Mouse (Mus musculus) thymus, postnatal 4 days (tissue): Measurements from ENCODE around the gene Gm11042.

Source experiments
- DNase-seq: peaks from one replicate; pipeline ENCODE4 v3.0.0; 2021

Gene Gm11042

DNA sequence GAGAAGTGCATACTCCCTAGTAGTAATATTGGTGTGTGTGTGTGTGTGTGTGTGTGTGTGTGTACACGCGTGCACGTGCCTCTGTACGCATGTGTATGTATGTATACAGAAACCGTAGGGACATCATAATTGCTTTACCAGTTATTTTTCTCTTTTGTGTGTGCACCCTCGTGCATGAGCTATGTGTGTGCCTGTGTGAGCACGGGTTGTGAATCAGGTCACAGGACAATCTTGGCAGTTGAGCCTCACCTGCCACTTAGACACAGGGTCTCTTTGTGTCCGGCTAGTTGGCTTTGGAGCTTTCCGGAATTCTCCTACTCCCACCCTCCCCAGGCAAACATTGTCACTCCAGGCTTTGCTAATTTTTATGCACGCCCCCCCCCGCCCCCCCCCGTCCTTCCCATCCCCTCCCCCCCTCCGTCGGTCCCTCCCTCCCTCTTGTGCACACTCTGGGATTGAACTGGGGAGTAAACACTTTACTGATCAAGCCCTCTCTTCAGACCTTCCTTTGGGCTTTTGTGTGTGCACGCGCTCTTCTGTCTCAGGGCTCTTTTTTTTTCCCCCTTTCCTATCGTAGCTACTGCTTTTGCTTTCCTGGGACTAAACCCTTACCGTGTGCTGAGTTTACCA lies at the start of gene Gm11042:
Gene Gm11042, minus strand, starts transcription at position 51 of the 630 bp plus-strand sequence.
- peak; percentile 10 for DNase-seq

DNA sequence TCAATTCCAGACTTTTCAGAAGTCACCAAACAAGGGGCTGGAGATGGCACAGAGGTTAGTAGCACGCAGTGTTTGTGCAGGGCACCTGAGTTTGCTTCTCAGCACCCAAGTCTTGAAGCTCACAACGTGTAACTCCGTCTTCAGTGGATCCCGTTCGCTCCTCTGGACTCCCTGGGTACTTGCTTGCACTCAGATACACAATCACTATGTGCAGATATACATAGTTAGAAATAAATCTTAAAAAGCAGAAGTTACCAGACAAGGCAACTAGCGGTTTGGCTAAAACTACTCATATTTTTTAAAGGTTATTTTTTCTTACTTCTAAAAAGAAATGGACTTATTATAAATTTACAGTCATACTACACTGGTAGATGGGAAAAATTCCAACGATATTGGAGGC lies 48.3 kb upstream of the Gm11042 start:
- DNase-seq = no peak

DNA sequence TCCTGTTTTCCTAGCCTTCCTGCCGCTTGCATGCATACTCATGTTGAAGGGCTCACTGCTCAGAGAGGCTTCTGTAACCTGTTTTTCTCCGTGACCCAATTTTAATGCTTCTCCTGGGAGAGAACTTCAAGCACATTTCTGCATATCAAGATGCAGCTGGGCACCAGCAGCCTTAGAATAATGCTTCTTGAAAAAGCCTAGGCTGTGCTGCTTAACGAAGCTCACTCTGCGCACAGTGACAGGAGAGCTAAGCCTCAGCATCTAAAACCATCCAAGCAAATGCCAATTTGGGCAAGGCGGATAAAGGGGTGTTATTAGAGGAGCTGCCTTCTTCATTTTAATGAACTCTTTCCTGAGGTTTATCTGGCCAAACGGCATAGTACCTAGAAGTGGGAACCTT lies 46.9 kb upstream of the Gm11042 start:
- no peak for DNase-seq

DNA sequence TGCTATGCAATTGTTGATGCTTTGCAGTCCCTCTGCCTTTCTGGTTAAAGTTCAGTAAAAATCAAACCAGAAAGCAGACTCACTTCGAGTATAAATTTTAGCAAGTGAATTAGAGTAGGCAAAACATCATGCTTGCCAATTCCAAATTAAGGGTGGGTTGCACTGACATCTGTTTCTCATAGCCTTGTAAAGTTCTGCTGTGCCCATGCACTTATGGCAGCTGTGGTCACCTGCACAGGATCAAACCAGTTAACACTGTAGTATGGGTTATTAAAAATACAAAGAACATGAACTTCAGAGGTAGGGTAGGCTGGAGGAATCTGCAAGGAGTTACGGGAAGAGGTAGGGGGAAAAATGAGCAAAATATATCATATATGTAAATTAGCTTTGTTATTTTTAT lies 46.3 kb upstream of the Gm11042 start:
- no peak for DNase-seq

DNA sequence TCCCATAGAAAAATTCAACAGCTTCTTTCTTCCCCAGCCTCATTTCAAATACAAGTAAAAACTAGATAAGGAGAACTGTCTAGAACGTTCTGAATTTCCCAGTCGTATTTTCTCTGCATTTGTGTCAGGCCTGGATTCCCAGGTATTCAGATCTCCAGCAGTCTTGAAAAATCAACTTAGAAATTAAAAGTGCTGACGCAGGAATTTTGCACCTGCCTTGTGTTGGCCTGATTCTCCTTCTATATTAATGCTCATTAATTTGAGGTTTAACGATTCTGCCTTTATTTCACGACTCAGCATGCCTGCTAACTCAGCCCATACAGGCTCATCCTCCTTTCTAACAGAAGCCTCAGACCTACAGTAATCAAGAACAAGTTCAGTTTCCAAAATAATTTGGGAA lies 43.6 kb upstream of the Gm11042 start:
- DNase-seq = no peak

DNA sequence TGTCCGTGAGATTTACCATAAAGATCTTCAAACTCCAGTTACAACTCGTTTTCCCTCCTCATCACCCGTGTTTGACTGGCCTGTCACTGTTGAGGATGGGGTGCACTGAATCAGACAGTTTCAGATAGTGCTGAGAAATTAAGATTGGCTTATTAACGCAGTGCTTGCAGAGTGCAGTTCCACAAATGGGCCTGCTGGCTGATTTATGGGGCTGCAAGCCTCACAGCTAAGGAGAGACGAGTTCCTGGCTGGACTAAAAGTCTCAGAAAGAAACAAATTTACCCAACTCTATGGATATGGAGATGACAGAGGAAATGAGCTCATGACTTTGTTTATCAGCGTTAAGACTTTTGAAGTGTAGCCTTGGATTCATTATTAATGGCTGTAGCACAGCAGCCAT lies 41.6 kb upstream of the Gm11042 start:
- no peak for DNase-seq

DNA sequence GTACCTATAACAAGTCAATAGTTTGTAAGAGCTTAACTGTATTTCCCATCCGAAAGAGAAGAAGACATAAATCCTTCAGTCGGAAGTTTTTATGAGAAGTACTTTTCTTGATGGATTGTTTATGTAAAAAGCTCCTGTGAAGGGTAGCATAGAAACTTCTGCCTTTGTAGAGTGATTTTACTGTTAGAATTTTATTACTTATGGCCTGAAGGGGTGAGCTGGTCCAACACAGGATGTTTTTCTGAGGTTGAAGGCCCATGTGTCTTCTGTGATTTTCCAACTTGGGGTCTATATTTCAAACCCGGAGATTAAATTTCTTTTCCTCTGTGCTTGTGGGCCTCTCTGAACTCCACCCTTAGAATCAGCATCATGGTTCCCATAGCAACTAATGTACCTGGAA lies 26.5 kb upstream of the Gm11042 start:
- no peak for DNase-seq

DNA sequence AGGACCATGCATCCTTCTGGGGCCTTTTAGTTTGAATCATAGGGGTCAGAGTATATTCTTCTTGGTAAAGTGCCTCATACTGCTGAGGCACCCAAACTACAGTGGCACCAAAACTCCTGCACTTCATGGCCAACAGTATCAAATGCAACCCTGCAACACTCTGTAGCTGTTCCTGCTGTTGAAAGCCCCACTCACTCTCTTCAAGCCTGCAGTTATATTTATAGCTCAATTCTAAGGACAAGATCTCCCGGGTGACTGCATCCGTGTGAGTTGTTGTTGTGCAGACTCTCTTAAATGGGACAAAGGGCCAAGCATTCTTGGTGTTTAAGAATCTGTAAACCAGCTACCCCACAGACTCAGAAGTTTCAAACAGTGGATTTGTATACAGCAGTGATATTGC lies 23.9 kb upstream of the Gm11042 start:
- DNase-seq = no peak

DNA sequence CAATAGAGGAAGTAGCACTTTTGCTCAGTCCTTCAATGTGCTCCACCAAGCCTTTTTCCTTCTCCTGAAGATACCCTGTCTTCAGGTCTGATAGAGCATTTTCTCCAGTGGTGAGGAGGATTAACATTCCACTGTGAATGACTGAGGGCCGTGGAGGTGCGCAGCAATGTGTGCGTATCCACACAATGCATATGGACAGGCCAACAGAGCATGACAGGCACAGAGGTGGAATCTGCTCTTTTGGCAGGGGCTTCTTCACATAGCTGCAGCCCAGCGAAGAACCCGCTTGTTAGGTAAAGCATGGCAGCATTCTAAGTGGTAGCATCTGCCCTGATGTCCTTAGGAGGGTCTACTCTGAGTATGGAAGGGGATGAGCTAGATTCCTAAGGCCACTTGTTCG lies 17.5 kb upstream of the Gm11042 start:
- DNase-seq = no peak

DNA sequence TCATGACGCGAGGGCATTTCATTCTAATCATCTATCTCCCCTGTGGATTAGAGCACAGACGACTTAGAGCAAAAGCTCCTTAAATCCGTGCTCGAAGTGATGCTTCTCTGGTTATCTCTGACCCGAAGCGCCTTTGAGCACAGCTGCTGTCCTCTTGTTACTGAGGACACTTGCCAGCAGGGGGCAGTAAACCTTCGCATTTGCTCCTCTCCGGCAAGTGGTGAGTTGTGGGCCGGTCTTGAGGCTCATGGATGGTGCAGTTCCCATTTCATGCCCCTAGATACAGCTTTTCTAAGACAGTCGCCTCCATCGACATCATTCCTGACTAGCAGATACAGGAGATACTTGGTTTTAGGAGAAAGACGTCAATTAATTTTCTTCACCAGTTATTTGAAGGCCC lies 16.8 kb upstream of the Gm11042 start:
- peak; percentile 86 for DNase-seq

DNA sequence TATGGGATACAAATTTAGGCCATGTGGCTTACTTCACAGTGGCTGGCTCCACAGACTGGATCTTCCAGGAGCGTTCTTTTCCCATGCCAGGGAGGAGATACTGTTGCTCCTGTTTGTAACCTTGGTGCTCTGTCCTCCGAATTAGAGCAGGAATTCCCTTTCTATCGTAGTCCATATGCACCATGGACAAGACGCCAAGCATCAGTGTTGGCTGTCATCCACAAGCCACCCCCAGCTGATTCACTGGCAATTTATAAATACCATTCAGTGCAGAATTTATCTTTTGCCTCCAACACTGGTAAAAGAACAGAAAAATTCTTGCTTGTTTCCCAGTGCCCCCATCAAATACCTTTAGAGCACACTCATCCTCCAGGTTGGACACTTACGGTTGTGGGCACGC lies 13.6 kb upstream of the Gm11042 start:
- no peak for DNase-seq

DNA sequence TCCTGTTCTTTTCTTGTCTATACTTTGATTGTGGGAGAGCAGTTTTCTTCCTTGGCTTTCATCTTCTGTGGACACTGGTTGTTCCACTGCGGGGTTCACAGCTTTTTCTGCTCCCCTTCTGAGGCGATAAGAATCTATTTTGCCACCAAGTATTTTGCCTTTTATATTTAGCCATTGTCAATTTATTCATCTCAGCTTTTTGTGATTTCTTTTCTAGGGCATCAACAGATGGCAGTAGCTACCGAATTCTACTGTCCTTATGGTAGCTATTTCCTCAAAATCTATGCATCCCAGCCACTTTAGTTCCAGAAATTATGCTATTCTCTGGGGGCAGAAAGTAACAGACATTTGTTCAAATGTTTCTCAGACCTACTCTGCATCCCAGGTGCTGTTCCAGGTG lies 10.4 kb upstream of the Gm11042 start:
- DNase-seq = no peak

DNA sequence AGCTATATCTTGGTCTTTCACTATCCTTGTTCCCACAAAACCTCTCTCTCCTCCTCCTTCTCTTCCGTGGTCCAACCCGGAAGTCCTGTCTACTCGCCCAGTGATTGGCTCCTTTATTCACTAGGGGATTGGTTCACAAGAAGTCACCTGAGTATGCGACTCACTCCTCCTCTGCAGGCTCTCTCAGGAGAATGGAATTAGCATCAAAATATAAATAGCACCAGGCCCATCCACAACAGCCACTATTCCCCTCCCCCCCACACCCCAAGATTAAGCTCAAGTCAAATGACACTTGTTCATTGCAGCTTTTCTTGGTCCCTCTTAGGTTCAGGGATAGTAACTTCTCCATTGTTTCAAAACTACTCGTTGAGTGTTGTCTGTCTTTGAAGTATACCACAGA lies 5.8 kb upstream of the Gm11042 start:
- DNase-seq = no peak

DNA sequence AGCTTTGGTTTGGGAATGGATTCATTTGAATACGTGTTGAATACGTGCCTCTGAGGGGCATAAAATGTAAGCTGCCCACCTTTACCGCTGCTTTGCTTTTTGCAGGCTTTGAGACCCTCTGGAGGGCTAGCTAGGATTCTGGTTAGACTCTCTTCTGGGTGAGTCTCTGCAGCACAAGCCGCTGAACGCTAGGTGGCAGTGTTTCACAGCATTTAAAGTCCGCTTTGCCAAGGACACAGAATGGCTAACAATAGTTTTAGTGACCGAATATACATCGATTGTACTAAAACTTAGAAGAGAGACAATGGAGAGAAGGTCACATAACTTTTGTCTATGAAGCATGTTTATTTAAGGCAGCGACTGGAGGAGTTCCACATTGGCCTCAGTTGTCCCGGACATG lies 4.1 kb upstream of the Gm11042 start:
- peak; percentile 78 for DNase-seq

DNA sequence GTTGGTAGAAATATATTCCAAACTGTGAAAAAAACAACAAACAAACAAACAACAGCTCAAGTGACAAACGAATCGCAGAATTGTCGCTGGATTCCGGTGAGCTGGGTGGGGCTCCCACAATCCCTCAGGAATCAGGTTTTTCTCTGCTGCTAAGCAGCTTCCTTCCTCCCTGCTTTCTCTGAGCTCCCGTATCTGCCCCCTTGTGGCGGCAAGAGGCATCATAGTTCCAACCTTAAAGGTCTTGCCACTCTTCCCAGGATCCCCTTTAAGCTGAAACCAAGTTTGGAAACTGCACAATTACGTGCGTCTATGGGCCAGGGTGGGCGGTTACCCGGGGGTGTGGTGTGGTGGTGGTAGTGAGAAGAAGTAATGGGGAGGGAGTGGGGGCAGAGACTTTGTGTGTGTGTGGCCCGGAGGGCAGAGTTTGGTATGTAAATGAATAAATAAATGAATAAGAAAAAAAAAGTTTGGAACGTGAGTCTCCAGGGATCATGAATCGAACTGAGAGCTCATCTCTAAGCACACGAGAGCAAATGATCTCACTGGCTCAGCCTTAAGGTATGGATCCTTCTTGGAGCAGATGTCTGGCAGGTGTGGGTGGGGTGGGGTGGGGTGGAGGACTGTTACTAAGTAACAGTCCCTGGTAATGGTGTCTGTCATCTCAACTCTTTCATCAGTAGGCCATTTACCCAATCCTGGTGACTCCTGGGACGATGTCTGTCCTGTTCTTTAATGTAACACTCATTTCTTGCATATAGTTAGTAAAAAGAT lies 980 bp upstream of the Gm11042 start:
- peak; percentile 73 for DNase-seq

DNA sequence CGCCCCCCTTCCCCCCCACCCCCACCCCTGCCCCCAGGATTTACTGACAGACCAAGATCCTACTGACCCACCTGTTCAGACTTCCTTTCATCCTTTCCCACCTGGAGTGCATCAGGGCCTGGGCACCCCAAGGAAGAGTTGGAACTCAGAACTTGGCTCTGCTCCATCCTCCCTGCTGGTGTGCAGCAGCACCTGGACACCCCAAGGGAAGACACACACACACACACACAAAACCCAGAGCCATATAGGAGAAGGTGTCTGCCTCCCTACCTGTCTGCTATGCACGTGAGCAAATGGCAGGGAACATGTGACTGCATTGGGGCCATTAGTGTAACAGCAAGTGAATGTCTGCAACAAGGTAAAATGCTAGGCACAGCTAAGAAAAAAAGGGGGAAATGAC lies 973 bp downstream of the Gm11042 start:
- no peak for DNase-seq

DNA sequence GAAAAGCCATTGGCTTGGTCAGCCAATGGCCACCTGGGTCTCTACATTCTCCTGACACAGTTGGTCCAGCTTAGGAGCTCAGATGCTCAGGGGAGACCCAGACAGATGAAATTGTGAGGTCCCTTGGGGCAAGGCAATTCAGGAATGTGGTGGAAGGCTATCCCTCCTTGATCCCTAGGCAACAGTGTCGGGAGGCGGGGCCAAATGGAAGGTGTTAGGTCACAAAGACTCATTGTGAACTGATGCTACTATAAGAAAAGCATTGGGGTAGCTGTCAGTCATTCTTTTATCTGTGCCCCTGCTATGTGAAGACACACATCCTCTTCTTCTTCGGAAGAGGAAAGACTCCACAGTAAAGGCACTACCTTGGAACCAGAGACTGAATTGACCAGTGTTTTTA lies 3.6 kb downstream of the Gm11042 start:
- DNase-seq = peak; percentile 16

DNA sequence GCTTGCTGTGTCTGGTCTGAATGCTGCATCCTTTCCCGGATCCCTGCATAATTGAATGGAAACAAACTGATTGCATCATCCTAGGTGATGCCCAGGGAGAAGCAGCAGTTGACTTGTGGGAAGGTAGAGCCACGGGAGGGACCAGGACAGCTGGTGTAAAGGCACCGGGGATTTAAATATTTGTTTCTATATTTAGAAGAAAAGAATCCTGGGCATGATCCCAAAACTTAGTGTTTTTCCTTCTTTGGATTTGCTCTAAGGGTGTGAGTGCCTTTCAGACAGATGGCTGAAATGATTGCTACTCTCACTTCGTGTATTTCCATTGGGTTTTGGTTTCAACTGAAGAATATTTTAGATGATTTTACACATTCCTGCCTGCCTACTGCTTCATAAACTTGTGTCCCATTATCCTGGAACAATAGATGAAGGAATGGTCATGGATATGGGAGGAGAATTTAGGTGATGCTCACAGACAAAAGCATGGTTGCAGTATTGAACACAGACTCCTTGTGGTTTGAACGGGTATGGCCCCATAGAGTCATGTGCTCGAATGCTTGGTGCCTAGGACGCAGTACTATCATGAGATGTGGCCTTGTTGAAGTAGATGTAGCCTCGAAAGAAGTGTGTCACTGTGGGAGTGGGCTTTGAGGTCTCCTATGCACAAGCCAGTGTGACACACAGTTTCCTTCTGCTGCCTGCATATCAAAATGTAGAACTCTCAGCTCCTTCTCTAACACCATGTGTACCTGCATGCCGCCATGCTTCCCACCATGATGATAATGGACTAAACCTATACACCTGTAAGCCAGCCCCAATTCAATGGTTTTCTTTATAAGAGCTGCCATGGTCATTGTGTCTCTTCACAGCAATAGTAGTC lies 12.5 kb downstream of the Gm11042 start:
- no peak for DNase-seq

DNA sequence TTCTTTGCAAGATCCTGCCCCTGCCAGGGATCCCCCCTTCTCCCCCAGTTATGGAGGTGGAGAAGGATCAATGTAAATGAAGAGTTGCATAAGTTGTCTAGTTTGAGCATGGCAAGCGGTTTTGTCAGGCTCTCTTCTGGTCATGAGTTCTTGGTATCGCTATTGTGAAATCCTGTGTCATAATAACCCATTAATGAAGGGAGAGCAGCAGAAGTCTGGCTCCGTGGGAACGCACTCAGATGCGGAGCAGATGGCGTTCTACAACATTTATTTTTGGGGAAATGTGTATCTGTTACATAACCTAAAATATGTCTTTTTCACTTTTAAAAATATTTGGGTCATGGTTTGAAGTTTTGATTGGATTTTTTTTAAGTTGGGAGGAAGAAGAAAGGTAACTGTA lies 14.6 kb downstream of the Gm11042 start:
- no peak for DNase-seq

DNA sequence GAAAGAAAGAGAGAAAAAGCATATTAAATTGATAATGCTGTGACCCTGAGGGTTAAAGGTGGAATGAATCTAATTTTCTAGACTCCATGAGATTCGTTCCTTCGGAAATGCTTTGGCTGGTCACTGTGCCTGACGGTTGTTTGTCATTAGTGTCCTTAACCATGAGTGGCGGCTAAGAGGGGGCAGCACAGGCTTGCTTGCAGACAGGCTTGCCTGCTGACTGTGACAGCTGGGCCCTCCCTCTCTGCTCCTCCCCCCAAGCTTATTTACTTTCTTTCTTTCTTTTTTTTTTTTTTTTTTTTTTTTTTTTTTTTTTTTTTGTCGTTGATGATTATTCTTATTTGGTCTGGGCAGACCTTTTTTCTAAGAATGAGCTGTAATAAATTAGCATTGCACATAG lies 19.8 kb downstream of the Gm11042 start:
- no peak for DNase-seq

DNA sequence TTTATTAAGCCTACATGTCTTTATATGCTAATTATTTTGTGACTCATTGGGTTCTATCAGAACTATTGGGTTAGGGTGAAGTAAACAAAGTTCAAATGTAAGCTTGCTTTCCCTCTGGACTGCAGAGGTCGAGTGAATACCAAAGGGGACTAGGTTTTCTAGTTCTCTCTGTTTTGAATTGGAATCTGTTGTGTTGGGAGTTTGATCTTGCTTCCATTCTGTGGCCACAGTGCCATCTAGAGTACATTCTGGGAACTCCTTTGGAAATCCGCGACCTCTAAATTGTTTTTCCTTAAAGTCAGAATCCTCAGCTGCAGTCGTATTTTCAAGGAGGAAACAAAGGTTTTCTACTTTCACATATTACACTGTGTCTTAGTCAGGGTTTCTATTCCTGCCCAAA lies 22.6 kb downstream of the Gm11042 start:
- DNase-seq = peak; percentile 24

DNA sequence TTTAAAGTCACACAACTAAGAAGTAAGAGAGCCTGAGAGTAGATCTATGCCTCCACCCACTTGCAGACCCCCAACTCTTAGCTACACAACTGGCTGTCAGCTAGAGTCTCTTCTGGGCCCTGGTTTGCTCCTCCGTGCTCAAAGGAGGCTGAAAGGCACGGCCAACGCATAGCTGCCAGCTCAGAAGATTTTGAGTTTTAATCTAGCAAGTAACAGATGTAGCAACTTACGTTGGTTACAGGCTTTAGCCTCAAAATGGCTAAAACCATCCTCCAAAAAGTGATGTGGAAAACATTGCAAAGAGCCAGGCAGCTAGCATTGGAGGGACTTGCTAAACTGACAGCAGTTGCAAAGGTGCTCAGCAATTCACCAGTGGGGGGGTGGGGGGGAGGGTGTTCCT lies 25.2 kb downstream of the Gm11042 start:
- DNase-seq = no peak

DNA sequence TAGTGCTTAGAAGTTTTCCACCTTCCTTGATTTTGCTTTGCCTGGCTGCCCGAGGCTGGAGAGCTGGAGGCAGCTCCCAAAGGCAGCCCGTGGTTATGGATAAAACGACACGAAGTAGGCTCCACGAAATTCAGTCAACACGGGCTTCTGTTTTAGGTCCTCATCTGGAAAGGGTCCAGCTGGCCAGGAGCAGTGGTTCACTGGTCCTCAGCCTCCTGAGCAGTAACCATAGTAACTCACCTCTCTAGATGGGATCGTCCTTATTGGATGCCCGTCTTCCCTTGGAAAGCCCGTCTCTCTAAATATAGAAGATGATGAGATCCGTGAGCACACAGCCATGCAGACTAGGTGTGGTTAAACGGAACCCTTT lies 31.5 kb downstream of the Gm11042 start:
- DNase-seq = no peak
